Mouse (Mus musculus) neural tube, embryonic 11.5 days (tissue): ENCODE measurements around the gene Rpl29. TPM values are rescaled to one million over a fixed set of nuclear protein-coding genes. Genes with fewer than 3 reads are reported as not detected.

Experiments
- ATAC-seq: fragments of 200-750 bp; cut with Nextera tagmentation; 2 replicates; pipeline ENCODE4 v1.8.0; 2017; ENCODE audit warnings: moderate number of reproducible peaks, mild to moderate bottlenecking, moderate TSS enrichment, moderate library complexity; ENCODE audit not compliant: insufficient read depth, low FRiP score, low TSS enrichment
- DNase-seq: peaks from one replicate; pipeline ENCODE4 v3.0.0-alpha.2; 2015; ENCODE audit warnings: low spot score
- H3K27ac ChIP-seq: fragments of 300-500 bp; sonication (generic); 2 replicates; pipeline ENCODE4 v1.5.1; 2014; ENCODE audit warnings: low read depth, mild to moderate bottlenecking, low read length
- H3K27me3 ChIP-seq: fragments of 300-500 bp; sonication (generic); 2 replicates; pipeline ENCODE4 v1.6.1; 2014; ENCODE audit warnings: mild to moderate bottlenecking, low read length, mixed read lengths; ENCODE audit not compliant: control insufficient read depth, insufficient read depth
- H3K36me3 ChIP-seq: fragments of 300-500 bp; sonication (generic); 2 replicates; pipeline ENCODE4 v1.6.1; 2014; ENCODE audit warnings: mild to moderate bottlenecking, low read length, moderate library complexity, mixed read lengths; ENCODE audit not compliant: control insufficient read depth, insufficient read depth
- H3K4me1 ChIP-seq: fragments of 300-500 bp; sonication (generic); 2 replicates; pipeline ENCODE4 v1.6.1; 2014; ENCODE audit warnings: low read length, mixed read lengths; ENCODE audit not compliant: control insufficient read depth, insufficient read depth
- H3K4me2 ChIP-seq: fragments of 300-500 bp; sonication (generic); 2 replicates; pipeline ENCODE4 v1.6.1; 2014; ENCODE audit warnings: low read depth, mild to moderate bottlenecking, moderate library complexity
- H3K4me3 ChIP-seq: fragments of 300-500 bp; sonication (generic); 2 replicates; pipeline ENCODE4 v1.5.1; 2014; ENCODE audit warnings: low read depth, low read length
- H3K9ac ChIP-seq: fragments of 300-500 bp; sonication (generic); 2 replicates; pipeline ENCODE4 v1.6.1; 2014; ENCODE audit warnings: mild to moderate bottlenecking, low read length
- H3K9me3 ChIP-seq: fragments of 300-500 bp; sonication (generic); 2 replicates; pipeline ENCODE4 v1.6.1; 2016; ENCODE audit warnings: low read length; ENCODE audit not compliant: control insufficient read depth
- WGBS: fragments of 180-500 bp; shearing (Covaris S2); extraction: QIAGEN DNeasy Blood & Tissue Kit; methylation state at CpG from one replicate; pipeline ENCODE4 v1.1.7; 2014; 5-methylcytosine and 5-hydroxymethylcytosine counted together
- polyA plus RNA-seq: library from polyadenylated mRNA; unstranded; fragments of >200 nt; fragmentation: Nextera tagmentation; extraction: Ambion mirVana; gene quantifications from 2 replicates; pipeline ENCODE4 v1.2.1, GENCODE M21; 2014

The Rpl29 gene
- polyA plus RNA-seq: 844 and 856 TPM in 2 replicates

DNA sequence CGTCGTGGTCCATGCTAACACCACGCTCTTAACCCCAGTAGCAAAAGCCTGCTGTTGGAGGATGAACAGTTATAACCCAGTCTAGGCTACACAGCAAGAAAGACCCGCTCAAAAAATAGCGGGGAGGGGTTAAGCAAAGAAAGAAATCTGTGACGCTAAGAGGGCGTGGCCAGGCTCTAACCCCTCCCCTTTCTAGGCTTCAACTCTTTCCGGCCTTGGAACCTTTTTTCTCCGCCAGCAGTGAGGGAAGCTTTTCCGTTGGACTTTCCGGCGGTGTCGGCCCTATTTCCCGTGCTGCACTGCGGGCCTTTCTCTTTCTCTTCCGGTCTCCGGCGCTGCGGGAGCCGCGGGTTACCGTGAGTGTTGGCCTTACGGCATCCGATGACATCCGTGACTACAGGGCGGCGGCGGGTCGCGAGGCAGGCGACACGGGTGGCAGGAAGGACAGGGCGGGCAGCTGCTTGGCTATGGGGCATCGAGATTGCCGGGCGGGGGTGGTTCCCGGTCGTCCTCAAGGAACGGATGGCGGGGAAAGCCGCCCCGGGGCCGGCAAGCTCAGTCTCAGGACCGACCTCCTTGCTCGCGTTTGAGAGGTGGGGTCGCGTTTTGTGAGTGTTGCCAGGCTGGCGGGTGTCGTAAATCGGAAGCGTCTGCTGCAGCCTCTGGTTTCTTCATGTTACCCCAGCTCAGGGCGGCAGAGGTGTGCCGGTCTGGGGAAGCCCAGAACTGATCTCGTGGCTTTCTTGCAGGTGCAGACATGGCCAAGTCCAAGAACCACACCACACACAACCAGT is at the start of gene Rpl29:
Gene Rpl29 (plus strand): TSS at position 234 of the 794 bp plus-strand sequence.
- H3K9me3 ChIP-seq: no peaks in the 10 kb centered on the region
- peak within 1 kb of the TSS; percentile 78 for H3K27ac ChIP-seq
- no peaks in the 10 kb centered on the region for H3K27me3 ChIP-seq
- peaks cover 11% of the 10 kb centered on the region for H3K36me3 ChIP-seq
- WGBS: 0% methylated on average over 55 of the region's 55 CpGs
- DNase-seq (peak; percentile 97), ATAC-seq (peak; percentile 85)
- peak within 1 kb of the TSS; percentile 79 for H3K4me2 ChIP-seq
- H3K4me1 ChIP-seq: peaks cover 7% of the 10 kb centered on the region
- peak within 1 kb of the TSS; percentile 79 for H3K4me3 ChIP-seq
- H3K9ac ChIP-seq: peak within 1 kb of the TSS; percentile 98

DNA sequence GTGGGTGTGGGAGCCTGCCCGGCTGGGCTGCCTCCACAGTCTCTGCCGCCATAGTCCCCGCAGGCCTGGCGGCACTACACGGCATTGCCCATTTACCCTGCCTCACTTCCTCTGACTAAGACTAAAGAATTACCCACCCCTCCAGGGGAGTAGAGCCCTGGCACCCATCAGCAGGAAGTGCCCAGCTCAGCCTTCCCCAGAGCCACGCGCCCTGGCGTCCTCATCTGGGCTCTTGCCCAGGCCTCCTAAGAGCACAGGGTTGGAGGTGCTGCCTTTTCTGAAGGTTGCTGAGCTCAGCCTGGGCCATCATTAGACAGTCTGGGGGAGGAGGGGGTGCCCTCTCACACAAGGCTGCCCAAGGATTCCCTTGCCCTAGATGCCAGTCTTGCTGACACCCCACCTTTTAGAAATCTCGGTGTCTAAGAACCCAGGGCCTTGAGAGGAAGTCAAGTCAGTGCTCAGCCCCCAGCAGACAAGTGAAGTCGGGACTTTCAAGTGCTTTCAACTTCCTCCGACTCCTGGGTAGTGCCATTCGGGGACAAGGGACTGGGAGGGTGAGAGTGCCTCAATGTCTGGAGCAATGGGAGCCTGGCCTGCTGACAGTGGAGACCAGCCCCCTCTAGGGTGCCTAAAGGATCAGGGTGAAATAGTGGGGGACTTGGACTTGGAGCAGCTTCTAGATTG is 42.9 kb upstream of the Rpl29 start:
- Histone ChIP-seq H3K27me3 (no peaks in the 10 kb centered on the region), H3K36me3 (no peaks in the 10 kb centered on the region), H3K4me2 (no peak overlapping the region), H3K9me3 (no peaks in the 10 kb centered on the region), H3K27ac (no peak overlapping the region), H3K4me3 (no peak overlapping the region), H3K4me1 (peaks cover 7% of the 10 kb centered on the region), H3K9ac (no peak overlapping the region)
- 90% methylated on average over 12 of the region's 12 CpGs for WGBS
- no peak for DNase-seq
- ATAC-seq: no peak

DNA sequence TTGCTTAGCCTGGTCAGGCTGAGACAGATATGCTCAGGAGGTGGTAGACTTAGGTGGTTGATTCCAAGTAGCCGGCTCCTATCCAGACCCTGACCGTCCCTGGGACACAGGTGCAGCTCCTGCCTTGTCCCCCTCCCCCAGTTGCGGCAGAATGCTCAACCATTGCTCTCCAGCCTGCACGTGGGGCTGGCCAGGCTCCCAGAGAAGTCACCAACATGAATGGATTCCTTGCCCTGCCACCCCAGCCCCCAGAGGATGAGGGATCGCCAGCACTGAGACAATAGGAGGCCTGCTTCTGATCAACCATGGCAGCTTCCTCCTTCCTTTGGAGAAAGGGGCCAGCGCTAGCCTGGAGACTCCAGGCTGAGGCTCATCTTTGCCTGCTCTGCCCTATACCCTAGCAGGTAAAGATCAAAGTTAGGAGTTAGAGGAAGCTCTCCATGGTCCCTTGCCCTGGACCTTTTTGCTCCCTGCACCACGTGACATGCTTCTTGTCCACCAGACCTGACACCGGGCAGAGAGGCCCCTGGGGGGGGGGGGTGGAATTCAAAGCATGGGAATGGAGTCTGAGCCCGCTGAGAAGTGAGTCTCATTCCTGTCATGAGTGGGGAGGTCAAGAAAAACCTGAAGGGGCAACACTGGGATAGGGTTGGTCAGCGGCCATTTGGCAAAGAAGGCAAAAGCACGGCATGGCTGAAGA is 36.3 kb upstream of the Rpl29 start:
- Histone ChIP-seq H3K9ac (no peak overlapping the region), H3K27ac (no peak overlapping the region), H3K4me1 (0 out of 2 replicates have a peak, but pooled peaks cover 4% of the 10 kb centered on the region), H3K4me2 (no peak overlapping the region), H3K36me3 (no peaks in the 10 kb centered on the region), H3K27me3 (no peaks in the 10 kb centered on the region), H3K4me3 (no peak overlapping the region), H3K9me3 (no peaks in the 10 kb centered on the region)
- ATAC-seq: no peak
- WGBS: 83% methylated on average over 11 of the region's 11 CpGs
- no peak for DNase-seq

DNA sequence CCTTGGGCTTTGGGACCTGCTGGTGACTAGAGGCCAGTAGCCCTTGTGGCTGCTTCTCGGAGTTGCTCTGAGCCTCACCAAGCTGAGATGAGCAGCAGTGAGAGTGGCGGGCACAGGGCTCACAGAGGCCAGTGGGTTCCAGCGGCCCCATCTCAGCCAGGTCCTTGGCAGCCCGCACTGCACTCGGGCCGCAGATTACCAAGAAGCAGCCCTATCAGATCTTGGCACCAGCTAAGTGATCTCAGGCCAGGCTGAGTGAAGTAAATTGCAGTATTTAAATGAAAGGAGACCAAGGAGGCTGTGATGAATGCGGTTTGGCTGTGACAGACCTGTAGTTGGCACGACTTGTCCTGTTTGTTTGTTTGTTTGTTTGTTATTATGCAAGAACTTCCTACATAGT is 35.7 kb upstream of the Rpl29 start:
- 95% methylated on average over 8 of the region's 8 CpGs for WGBS
- no peak overlapping the region for H3K4me2 ChIP-seq
- no peak overlapping the region for H3K4me3 ChIP-seq
- H3K36me3 ChIP-seq: no peaks in the 10 kb centered on the region
- H3K4me1 ChIP-seq: 0 out of 2 replicates have a peak, but pooled peaks cover 4% of the 10 kb centered on the region
- H3K27ac ChIP-seq: no peak overlapping the region
- ATAC-seq: no peak
- no peaks in the 10 kb centered on the region for H3K27me3 ChIP-seq
- DNase-seq: no peak
- H3K9me3 ChIP-seq: no peaks in the 10 kb centered on the region
- H3K9ac ChIP-seq: no peak overlapping the region

DNA sequence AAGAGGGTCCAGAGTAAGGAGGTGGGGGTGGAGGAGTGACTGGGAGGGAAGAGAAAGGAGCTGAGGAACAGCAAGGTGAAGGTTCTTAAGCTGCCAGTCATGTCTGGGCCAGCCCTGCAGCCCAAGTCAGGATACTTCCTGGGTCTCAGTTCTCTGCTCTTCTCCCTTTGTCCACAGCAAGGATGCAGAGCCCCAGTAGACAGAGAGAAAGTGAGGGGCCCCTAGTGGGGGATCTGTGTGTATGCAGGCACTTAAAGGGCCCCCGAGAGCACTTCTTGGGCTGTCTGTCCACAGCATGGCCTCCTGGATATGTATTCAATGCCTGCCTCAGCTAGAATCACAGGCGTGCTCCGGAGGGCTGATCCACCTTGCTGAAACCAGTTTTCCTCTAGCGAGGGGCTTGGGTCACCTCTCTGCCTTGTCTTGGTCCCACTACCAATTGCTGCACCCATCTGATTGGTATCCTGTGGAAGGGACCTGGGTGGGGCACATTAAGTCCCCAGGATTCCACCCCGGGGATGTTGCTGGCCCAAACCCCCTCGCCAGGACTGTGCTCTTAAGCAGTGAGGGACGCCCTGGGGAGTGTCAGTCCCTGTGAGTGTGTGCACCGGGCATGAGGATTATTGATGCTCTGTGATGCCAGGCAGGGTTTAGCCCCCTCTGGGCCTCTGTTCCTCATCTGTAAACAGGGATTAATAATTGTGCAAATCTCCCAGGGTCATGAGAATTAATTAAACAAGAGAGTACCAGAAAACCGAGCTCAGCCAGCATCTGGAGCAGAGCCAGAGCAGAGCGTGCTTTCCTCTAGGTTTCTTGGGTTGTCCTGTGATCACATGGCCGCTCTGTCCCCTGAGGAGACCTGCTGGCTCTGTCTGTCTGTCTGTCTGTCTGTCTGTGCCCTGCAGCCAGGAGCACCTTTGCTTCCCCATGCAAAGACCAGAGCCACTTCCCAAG is 34.3 kb upstream of the Rpl29 start:
- ATAC-seq: no peak
- H3K27ac ChIP-seq: no peak overlapping the region
- WGBS: 59% methylated on average over 11 of the region's 11 CpGs
- H3K9me3 ChIP-seq: no peaks in the 10 kb centered on the region
- H3K4me3 ChIP-seq: no peak overlapping the region
- no peak overlapping the region for H3K9ac ChIP-seq
- no peaks in the 10 kb centered on the region for H3K36me3 ChIP-seq
- peak; percentile 51 for DNase-seq
- H3K4me1 ChIP-seq: 0 out of 2 replicates have a peak, but pooled peaks cover 4% of the 10 kb centered on the region
- no peak overlapping the region for H3K4me2 ChIP-seq
- no peaks in the 10 kb centered on the region for H3K27me3 ChIP-seq

DNA sequence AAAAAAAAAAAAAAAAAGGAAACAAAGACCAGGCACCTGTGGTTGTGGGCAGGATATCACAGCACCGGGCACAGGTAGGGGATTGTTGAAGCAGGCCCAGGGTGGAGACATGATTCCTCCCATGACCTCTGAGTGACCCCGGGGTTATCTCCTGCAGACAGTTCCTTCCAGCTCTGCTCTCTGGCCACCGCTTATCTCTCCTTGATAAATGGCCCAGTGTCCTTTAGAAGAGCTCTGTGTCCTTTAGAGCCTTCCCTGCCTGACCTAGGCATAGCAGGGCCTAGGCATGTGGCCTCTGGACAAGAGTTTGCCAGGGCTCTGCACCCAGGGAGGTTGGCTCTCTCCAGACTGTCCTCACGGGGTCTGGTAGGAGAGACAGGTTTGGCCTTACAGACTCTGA is 31.5 kb upstream of the Rpl29 start:
- no peaks in the 10 kb centered on the region for H3K27me3 ChIP-seq
- no peaks in the 10 kb centered on the region for H3K9me3 ChIP-seq
- no peak overlapping the region for H3K4me3 ChIP-seq
- H3K4me2 ChIP-seq: no peak overlapping the region
- H3K9ac ChIP-seq: no peak overlapping the region
- no peak overlapping the region for H3K27ac ChIP-seq
- DNase-seq (no peak), ATAC-seq (no peak)
- H3K4me1 ChIP-seq: 0 out of 2 replicates have a peak, but pooled peaks cover 4% of the 10 kb centered on the region
- H3K36me3 ChIP-seq: no peaks in the 10 kb centered on the region
- 69% methylated on average over 4 of the region's 4 CpGs for WGBS

DNA sequence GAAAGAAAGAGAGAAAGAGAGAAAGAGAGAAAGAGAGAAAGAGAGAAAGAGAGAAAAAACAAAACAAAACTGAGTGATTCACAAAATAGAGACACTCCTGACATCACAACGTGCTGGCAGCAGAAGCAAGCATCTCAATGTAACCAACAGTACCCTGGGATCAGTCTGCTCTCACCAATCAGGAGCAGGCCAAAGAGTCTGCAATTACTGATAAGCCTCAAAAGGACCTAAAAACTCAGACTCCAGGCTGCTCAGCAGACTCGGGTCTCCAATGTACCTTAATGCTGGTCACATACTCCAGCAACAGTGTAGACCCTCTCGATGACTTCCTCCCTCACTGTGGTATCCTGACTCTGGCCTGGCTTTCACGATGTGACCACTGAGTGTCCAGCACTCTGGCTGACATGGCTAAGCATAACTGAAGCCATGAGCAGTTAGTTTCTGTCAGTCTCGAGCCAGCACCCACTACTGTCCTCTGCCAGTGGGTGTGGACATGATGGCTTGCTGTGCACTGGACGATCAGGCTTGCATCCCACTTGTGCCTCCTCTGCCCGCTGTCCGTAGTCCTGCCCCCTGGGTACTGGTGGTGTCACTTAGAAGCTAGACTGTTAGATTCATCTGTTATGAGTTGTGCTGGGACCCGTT is 30.5 kb upstream of the Rpl29 start:
- H3K27me3 ChIP-seq: no peaks in the 10 kb centered on the region
- H3K9ac ChIP-seq: no peak overlapping the region
- no peak overlapping the region for H3K27ac ChIP-seq
- no peak overlapping the region for H3K4me2 ChIP-seq
- no peak overlapping the region for H3K4me3 ChIP-seq
- no peaks in the 10 kb centered on the region for H3K9me3 ChIP-seq
- H3K4me1 ChIP-seq: 0 out of 2 replicates have a peak, but pooled peaks cover 4% of the 10 kb centered on the region
- ATAC-seq (no peak), DNase-seq (no peak)
- no peaks in the 10 kb centered on the region for H3K36me3 ChIP-seq
- WGBS: 83% methylated on average over 9 of the region's 9 CpGs
